Mouse (Mus musculus): ENCODE data around the gene Gapdh. TPM values are rescaled to one million over a fixed set of nuclear protein-coding genes. Genes with fewer than 3 reads are reported as not detected.
"Not testable (repeated sequence)": the region's sequence is repeated elsewhere in the genome, so short reads cannot be mapped to it uniquely, and the experiment has no call there.

The Gapdh gene
- total RNA-seq, 1 experiment from 2014 or later: 769 TPM

- no peak for ATAC-seq (replicated peaks; ENCODE audit: low read depth, poor library complexity, severe bottlenecking)
These were observed 3.9 kb upstream of the Gapdh start for GRCm38 (mm10) chr6:125170194-125170593.

GRCm38 (mm10) chr6:125168086-125168485, 1.8 kb upstream of the Gapdh start:
- no peak for ATAC-seq (replicated peaks; ENCODE audit: low read depth, poor library complexity, severe bottlenecking)

GRCm38 (mm10) chr6:125166861-125167650, 789 bp upstream of the Gapdh start:
- ATAC-seq (replicated peaks; ENCODE audit: low read depth, poor library complexity, severe bottlenecking): no peak

- ATAC-seq (replicated peaks; ENCODE audit: low read depth, poor library complexity, severe bottlenecking): peak; percentile 82
These were observed 857 bp downstream of the Gapdh start for GRCm38 (mm10) chr6:125165328-125165891.

- peak; percentile 23; the same call in 1 of the 2 replicates for ATAC-seq (replicated peaks; ENCODE audit: low read depth, poor library complexity, severe bottlenecking)
These were observed 1.5 kb downstream of the Gapdh start for GRCm38 (mm10) chr6:125164672-125165327.

- ATAC-seq (replicated peaks; ENCODE audit: low read depth, poor library complexity, severe bottlenecking): 0 out of 2 replicates have a peak, but pooled peaks have one; percentile 4
These were observed 2.2 kb downstream of the Gapdh start for GRCm38 (mm10) chr6:125163801-125164657.

- not testable (repeated sequence) for ATAC-seq (replicated peaks; ENCODE audit: low read depth, poor library complexity, severe bottlenecking)
These were observed 3.5 kb downstream of the Gapdh start for GRCm38 (mm10) chr6:125162615-125163305.

- not testable (repeated sequence) for ATAC-seq (replicated peaks; ENCODE audit: low read depth, poor library complexity, severe bottlenecking)
These were observed 4.3 kb downstream of the Gapdh start for GRCm38 (mm10) chr6:125161971-125162370.

- no peak for ATAC-seq (replicated peaks; ENCODE audit: low read depth, poor library complexity, severe bottlenecking)
These were observed 5.2 kb downstream of the Gapdh start for GRCm38 (mm10) chr6:125160854-125161760.

- no peak for ATAC-seq (replicated peaks; ENCODE audit: low read depth, poor library complexity, severe bottlenecking)
These were observed 5.8 kb downstream of the Gapdh start for GRCm38 (mm10) chr6:125160558-125160853.

GRCm38 (mm10) chr6:125159773-125160557, 6.3 kb downstream of the Gapdh start:
- no peak for ATAC-seq (replicated peaks; ENCODE audit: low read depth, poor library complexity, severe bottlenecking)

- ATAC-seq (replicated peaks; ENCODE audit: low read depth, poor library complexity, severe bottlenecking): no peak
These were observed 7.2 kb downstream of the Gapdh start for GRCm38 (mm10) chr6:125158944-125159492.

GRCm38 (mm10) chr6:125156903-125157614, 9.2 kb downstream of the Gapdh start:
- ATAC-seq (replicated peaks; ENCODE audit: low read depth, poor library complexity, severe bottlenecking): no peak

GRCm38 (mm10) chr6:125156491-125156890, 9.8 kb downstream of the Gapdh start:
- ATAC-seq (replicated peaks; ENCODE audit: low read depth, poor library complexity, severe bottlenecking): no peak

GRCm38 (mm10) chr6:125155262-125155661, 11.0 kb downstream of the Gapdh start:
- ATAC-seq (replicated peaks; ENCODE audit: low read depth, poor library complexity, severe bottlenecking): no peak

GRCm38 (mm10) chr6:125154550-125154949, 11.7 kb downstream of the Gapdh start:
- 0 out of 2 replicates have a peak, but pooled peaks have one; percentile 44 for ATAC-seq (replicated peaks; ENCODE audit: low read depth, poor library complexity, severe bottlenecking)

- no peak for ATAC-seq (replicated peaks; ENCODE audit: low read depth, poor library complexity, severe bottlenecking)
These were observed 12.6 kb downstream of the Gapdh start for GRCm38 (mm10) chr6:125153682-125154081.

Measured in common myeloid progenitor, adult 5-6 weeks (primary cell).